Mouse (Mus musculus) C2C12 (cell line): ENCODE data around the gene Gpx4. TPM values are rescaled to one million over a fixed set of nuclear protein-coding genes. Genes with fewer than 3 reads are reported as not detected.
A peak's percentile ranks its signal among the peaks of the same experiment; 100 is the strongest.

ENCODE experiments used
- H3K27me3 ChIP-seq: one replicate; pipeline ENCODE4 v1.6.1; 2011; ENCODE audit not compliant: control insufficient read depth, insufficient read depth, insufficient read length
- H3K36me3 ChIP-seq: one replicate; pipeline ENCODE4 v1.6.1; 2011; ENCODE audit not compliant: control insufficient read depth, insufficient read depth
- H3K4me3 ChIP-seq: one replicate; pipeline ENCODE4 v1.5.1; 2011; ENCODE audit warnings: mild to moderate bottlenecking, control low read depth; ENCODE audit not compliant: poor library complexity, insufficient read depth, severe bottlenecking
- H3K79me2 ChIP-seq: one replicate; pipeline ENCODE4 v1.6.1; 2011; ENCODE audit not compliant: control insufficient read depth, insufficient read depth
- H3K79me3 ChIP-seq: one replicate; pipeline ENCODE4 v1.6.1; 2011; ENCODE audit warnings: low read depth, control low read depth
- H3ac ChIP-seq: one replicate; pipeline ENCODE3; 2011; ENCODE audit warnings: low read depth; ENCODE audit not compliant: control insufficient read depth, insufficient read length
- CEBPB ChIP-seq: IDR thresholded peaks from one replicate; pipeline ENCODE4 v1.6.1; 2011; ENCODE audit warnings: low read depth, mild to moderate bottlenecking, control low read depth, moderate library complexity
- CTCF ChIP-seq: IDR thresholded peaks from one replicate; pipeline ENCODE4 v1.5.1; 2011; ENCODE audit not compliant: control insufficient read depth, insufficient read depth, insufficient read length
- FOSL1 ChIP-seq: IDR thresholded peaks from one replicate; pipeline ENCODE4 v1.8.0; 2011; ENCODE audit warnings: mild to moderate bottlenecking, low read length; ENCODE audit not compliant: poor library complexity, insufficient read depth, severe bottlenecking
- MAX ChIP-seq: IDR thresholded peaks from one replicate; pipeline ENCODE4 v1.6.1; 2011; ENCODE audit warnings: mild to moderate bottlenecking, control low read depth
- MYOD1 ChIP-seq: IDR thresholded peaks from one replicate; pipeline ENCODE4 v1.6.1; 2011; ENCODE audit warnings: low read depth; ENCODE audit not compliant: control insufficient read depth, insufficient read length
- MYOG ChIP-seq: IDR thresholded peaks from one replicate; pipeline ENCODE4 v1.6.1; 2011; ENCODE audit not compliant: control insufficient read depth, insufficient read length; ENCODE audit errors: extremely low read depth
- USF1 ChIP-seq: IDR thresholded peaks from one replicate; pipeline ENCODE4 v1.6.1; 2011; ENCODE audit warnings: low read depth, mild to moderate bottlenecking, control low read depth, moderate library complexity
- polyA plus RNA-seq: library from polyadenylated mRNA; unstranded; fragments of >200 nt; fragmentation: generic; extraction: Trizol; gene quantifications from one replicate; pipeline ENCODE4 v1.2.1, GENCODE M21; 2012; ENCODE audit warnings: missing spikeins

Gene Gpx4
- polyA plus RNA-seq, 1 experiment: 964 TPM

DNA sequence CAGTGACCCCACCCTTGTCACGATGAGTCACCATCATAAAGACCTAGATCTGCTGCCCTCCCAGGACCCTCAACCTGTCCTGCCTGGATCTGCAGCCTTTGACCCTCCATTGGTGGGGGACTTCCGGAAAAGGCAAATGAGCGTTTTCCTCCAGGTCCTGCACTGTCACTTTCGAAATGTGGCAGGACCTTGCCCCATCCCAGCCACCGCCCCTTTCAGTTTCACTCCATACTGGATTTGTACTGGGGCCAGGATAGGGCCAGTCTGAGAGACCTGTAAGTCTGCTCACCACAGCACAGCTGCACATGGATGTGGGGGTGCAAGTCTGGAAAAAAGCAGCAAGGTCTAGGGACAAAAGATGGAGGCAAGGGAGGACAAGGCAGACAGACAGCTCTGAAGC lies 51.7 kb downstream of the Gpx4 start:
- H3ac ChIP-seq: no peak overlapping the region
- peaks cover 93% of the 10 kb centered on the region for H3K79me3 ChIP-seq
- no peaks in the 10 kb centered on the region for H3K27me3 ChIP-seq
- no peak overlapping the region for H3K4me3 ChIP-seq
- no peak for TF ChIP-seq CTCF
- TF ChIP-seq MAX: no peak
- no peak for TF ChIP-seq MYOG
- no peak for TF ChIP-seq FOSL1
- TF ChIP-seq CEBPB: no peak
- no peak for TF ChIP-seq USF1
- no peak for TF ChIP-seq MYOD1
- peaks cover 33% of the 10 kb centered on the region for H3K36me3 ChIP-seq
- H3K79me2 ChIP-seq: peaks cover 100% of the 10 kb centered on the region

DNA sequence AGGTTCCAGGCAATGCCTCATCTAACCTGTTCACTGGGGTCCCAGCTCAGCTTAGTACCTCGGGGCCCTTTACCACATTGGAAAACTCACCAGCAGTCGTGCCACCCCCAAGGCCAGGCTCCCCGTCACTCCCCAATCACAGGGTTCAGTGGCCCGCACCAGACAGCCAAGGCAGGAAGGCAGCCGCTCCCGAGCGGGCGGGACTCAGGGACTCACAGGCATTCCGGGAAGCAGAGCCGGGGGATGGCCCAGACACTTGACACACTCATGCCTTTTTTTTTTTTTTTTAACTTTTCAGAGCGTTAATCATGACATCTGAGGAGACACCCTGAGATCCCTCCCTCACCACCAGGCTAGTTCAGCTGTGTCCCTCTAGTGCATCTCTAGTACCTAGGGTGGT lies 54.0 kb downstream of the Gpx4 start:
- H3K79me2 ChIP-seq: peaks cover 81% of the 10 kb centered on the region
- H3K36me3 ChIP-seq: peaks cover 15% of the 10 kb centered on the region
- H3K27me3 ChIP-seq: no peaks in the 10 kb centered on the region
- H3K79me3 ChIP-seq: peaks cover 74% of the 10 kb centered on the region
- H3ac ChIP-seq: peak overlapping the region; percentile 25
- peak overlapping the region; percentile 92 for H3K4me3 ChIP-seq
- TF ChIP-seq MYOG: no peak
- no peak for TF ChIP-seq MYOD1
- TF ChIP-seq USF1: no peak
- TF ChIP-seq FOSL1: no peak
- TF ChIP-seq MAX: no peak
- TF ChIP-seq CEBPB: no peak
- TF ChIP-seq CTCF: no peak

DNA sequence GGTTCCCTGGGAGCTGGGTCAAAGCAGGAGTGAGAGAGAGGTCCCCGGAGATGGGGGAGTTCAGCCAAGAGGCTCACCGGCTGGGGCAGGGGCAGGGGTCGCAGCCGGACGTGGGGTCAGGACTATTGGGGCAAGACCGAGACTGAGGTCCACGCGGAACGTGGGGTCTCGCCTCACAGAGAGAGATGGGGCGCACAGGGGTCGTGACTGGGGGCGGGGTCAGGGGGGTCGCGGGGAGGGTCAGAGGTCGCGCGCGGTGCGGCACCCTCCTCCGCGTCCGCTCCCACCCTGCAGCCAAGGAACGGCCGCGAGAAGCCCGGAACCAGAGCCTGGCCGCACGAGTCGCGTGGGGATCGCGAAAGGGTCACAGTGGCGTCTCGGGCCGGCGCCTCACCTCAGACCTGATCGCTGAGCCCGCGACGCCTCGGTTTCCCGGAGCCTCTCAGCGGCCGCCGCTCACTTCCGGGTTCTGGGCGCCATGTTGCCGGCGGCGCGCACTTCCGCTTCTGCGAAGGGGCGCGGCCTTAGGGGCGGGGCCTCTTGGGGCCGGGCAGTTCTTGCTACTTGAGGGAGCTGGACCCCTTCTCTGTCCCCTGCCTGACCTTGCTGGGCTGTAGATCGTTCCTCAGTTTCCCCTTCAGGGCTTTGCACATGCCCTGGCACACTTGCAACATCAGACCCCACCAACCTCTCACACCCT lies 55.4 kb downstream of the Gpx4 start:
- H3K79me2 ChIP-seq: peaks cover 68% of the 10 kb centered on the region
- H3K4me3 ChIP-seq: peak overlapping the region; percentile 92
- H3ac ChIP-seq: peak overlapping the region; percentile 99
- H3K36me3 ChIP-seq: peaks cover 7% of the 10 kb centered on the region
- peaks cover 60% of the 10 kb centered on the region for H3K79me3 ChIP-seq
- no peaks in the 10 kb centered on the region for H3K27me3 ChIP-seq
- no peak for TF ChIP-seq MAX

DNA sequence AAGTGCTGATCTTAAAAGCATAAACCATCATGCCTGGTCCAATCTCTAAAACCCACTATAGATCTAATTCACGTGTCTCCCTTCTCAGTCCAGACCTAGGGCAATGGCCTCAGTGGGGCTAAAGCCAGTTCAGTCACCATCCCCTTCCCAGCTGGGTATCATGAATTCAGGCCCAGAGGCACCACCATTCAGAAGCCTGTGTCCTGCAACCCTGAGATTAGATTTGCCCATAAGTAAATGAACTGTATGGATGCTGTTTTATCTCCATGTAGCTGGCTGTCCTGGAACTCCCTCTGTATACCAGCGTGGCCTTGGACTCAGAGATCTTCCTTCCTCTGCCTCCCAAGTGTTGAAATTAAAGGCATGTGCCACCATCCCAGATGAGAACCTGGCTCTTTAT lies 56.1 kb downstream of the Gpx4 start:
- TF ChIP-seq MYOG (no peak), MAX (no peak), CEBPB (no peak), MYOD1 (no peak), FOSL1 (no peak)
- Histone ChIP-seq H3K27me3 (no peaks in the 10 kb centered on the region), H3K4me3 (peak overlapping the region; percentile 35), H3ac (no peak overlapping the region), H3K36me3 (peaks cover 7% of the 10 kb centered on the region), H3K79me2 (peaks cover 61% of the 10 kb centered on the region), H3K79me3 (peaks cover 54% of the 10 kb centered on the region)

DNA sequence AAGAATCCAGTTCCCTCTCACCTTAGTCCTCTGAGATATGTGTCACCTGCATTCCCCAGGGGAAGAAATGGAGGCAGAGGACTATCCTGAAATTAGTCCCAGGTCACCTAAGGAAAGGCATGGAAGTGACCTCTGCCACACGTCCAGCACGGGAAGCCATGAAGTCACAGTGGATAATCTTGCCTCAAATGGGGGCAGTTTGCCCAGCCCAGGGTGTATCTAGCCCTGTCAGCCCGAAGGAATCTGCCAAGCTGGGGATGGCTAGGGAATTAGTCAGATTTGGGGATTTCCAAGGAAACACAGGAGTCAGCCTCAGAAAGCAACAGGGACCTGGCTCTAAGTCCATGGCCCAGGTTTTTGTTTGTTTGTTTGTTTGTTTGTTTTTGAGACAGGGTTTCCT lies 57.2 kb downstream of the Gpx4 start:
- no peak for TF ChIP-seq MYOD1
- TF ChIP-seq CEBPB: no peak
- TF ChIP-seq FOSL1: peak; percentile 13
- no peak for TF ChIP-seq USF1
- TF ChIP-seq MYOG: no peak
- no peak for TF ChIP-seq CTCF
- TF ChIP-seq MAX: no peak
- no peaks in the 10 kb centered on the region for H3K27me3 ChIP-seq
- H3K79me2 ChIP-seq: peaks cover 49% of the 10 kb centered on the region
- peak overlapping the region; percentile 35 for H3K4me3 ChIP-seq
- H3K79me3 ChIP-seq: peaks cover 42% of the 10 kb centered on the region
- H3ac ChIP-seq: peak overlapping the region; percentile 9
- peaks cover 7% of the 10 kb centered on the region for H3K36me3 ChIP-seq

DNA sequence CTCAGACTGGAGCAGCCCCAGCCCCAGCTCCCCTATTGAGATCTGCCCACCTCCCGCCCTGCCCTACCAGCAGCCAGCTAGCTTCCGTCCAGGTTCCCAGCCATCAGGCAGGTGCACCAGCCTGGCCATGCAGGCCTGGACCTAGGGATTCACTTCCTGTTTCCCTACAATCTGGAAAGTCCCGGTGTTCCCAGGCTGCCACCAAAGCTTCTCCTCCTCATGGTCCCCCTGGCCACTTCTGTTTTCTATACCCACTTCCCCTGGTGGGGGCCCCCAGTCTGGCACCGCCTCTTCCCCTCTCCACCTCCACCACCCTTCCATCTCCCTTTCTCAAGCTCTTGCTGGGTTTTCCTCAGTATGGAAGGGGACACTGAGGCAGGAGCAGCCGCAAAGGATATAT lies 58.5 kb downstream of the Gpx4 start, which contains the start of gene Sbno2:
TSS of gene Sbno2 (minus strand) at position 112 of the 400 bp plus-strand sequence.
- H3K79me2 ChIP-seq: peaks cover 37% of the 10 kb centered on the region
- H3ac ChIP-seq: no peak within 1 kb of the TSS
- H3K79me3 ChIP-seq: peaks cover 29% of the 10 kb centered on the region
- no peak within 1 kb of the TSS for H3K4me3 ChIP-seq
- no peaks in the 10 kb centered on the region for H3K27me3 ChIP-seq
- TF ChIP-seq FOSL1 (no peak), USF1 (no peak), CTCF (no peak), MYOD1 (no peak), CEBPB (no peak), MYOG (no peak), MAX (no peak)
- no peaks in the 10 kb centered on the region for H3K36me3 ChIP-seq
